Mouse (Mus musculus): Measurements from ENCODE around the gene Bhlhe40.

The Bhlhe40 gene

DNA sequence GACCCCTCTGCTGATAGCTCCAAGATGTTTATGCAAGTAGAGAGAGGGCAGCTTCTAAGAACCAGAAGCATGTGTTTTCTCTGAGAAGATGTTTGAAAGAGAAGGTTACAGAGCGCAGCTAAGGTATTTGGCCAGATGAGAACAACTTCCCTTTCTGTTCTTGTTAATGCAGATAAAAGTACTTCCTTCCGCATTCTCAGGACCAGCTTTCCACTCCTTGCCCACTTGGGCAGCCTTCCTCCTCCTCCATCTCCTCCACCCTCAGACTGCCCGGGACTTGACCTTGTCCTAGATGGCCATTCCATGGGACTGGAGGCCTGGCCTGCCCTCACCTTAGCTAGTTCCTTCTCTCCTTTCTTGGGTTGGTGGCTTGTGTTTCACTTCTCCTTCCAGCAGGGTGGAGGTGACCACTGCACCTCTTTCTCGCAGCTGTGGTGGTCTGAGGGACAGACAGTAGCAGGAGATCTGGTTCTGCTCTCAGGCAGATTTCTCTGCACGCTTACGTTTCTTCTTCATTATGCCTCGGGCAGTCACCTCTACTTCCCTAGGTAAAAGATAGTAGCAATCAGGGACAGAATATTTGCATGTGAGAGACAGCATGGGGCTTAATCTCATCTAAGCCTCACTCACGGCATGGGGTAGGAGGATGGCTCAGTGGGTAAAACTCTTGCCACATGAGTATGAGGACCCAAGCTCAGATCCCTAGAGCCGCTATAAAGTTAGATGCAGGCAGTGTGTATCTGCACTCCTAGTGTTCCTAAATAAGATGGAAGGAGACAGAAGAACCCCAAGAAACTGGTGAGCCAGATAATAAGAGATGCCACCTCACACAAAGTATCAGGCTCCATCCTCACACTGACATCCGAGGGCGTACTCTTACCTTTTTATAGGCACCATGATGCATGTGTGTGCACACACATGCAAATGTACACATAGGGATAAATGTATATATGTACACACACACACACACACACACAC is 35.7 kb downstream of the Bhlhe40 start:
- no peak for DNase-seq

DNA sequence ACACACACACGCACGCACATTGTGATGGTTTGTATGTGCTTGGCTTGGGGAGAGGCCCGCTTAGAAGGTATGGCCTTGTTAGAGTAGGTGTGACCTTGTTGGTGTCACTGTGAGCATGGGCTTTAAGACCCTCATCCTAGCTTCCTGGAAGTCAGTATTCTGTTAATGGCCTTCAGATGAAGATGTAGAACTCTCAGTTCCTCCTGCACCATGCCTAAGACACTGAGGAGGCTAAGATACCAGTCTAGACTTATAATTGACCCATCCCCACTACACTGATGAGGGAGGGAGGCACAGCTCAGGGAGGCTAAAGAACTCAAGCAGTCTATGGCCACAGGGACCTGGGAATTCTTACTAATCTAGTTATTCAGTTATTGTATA is 36.4 kb downstream of the Bhlhe40 start:
- DNase-seq, result no peak

GRCm38 (mm10) chr6:108697345-108697744 is 36.9 kb downstream of the Bhlhe40 start:
- no peak for DNase-seq

DNA sequence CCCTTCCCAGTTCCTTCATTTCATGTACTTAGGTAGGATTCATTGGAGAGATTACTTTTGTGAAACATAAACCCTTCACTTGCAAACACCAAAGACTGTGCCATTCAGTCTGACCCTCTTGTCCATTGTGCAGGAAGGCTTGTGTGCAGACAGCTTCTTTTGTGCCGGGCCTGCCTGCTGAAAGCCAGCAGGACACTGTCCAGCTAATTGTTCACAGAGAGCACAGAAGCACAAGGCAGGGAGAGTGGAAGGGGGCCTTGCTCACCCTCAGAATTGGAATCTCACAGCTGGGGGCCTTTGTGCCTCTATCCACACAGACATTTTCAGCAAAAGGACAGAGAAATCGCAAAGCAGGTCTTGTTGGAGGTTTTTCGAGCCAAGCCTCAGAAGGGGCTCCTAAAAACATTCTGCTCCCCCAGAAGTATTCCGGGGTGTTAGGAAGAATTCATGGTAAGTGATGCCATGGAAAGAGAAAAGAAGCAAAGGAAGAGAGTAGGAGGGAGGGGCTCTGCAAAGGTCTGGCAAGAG is 38.0 kb downstream of the Bhlhe40 start:
- no peak for DNase-seq

DNA sequence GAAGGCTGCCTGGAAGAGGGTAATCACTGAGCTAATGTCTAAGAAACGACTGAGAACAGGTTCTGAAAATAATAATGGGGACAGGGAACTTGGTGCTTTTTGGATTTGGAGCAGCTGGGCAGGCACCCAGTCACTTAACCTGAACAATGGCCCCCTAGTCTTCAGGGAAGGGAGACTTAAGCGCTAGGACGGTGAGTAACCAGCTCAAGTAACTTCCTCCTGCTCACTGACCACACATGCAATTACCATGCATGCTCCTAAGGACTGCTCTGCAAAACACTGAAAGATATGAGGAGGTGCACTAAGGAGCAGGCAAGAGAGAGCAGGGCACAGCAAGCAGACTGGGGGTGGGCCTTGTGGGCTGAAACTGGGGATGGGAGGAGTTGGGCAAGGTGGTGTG is 39.2 kb downstream of the Bhlhe40 start:
- no peak for DNase-seq

DNA sequence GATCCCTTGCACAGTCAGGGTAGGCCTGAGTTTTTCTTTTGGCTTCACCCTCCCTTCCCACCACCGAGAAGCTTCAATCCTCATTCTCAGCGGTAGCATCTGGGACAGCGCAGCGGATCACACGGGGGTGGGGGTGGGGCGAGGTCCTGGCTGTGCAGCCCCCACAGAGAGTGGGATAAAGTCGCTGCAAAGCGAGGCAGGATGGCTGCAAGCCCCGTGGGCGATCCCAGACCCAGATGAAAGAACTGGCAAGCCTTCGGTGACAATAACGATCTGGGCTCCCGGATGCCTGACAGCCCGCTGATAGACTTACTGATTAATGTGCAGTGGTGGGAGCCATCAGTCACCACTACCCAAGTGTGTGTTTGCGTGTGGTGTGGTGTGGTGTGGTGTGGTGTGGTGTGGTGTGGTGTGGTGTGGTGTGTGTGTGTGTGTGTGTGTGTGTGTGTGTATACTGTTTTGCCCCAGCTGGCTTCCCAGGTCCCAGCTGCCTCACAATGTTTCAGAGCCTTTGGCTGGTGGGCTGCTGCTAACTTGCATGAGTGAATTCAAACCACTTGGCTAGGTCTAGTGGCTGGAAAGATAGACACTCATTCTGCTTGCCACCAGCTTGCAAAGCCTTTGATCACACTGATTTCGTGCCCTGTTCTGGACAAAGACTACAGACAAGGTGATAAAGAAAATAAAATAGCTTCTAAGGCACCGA is 40.4 kb downstream of the Bhlhe40 start:
- DNase-seq, result no peak

- DNase-seq, result no peak
These were observed 42.2 kb downstream of the Bhlhe40 start for GRCm38 (mm10) chr6:108702648-108703047.

- DNase-seq, result no peak
These were observed 42.7 kb downstream of the Bhlhe40 start for GRCm38 (mm10) chr6:108703085-108703484.

- no peak for DNase-seq
These were observed 44.1 kb downstream of the Bhlhe40 start for GRCm38 (mm10) chr6:108704316-108705080.

- no peak for DNase-seq
These were observed 45.5 kb downstream of the Bhlhe40 start for GRCm38 (mm10) chr6:108705957-108706356.

DNA sequence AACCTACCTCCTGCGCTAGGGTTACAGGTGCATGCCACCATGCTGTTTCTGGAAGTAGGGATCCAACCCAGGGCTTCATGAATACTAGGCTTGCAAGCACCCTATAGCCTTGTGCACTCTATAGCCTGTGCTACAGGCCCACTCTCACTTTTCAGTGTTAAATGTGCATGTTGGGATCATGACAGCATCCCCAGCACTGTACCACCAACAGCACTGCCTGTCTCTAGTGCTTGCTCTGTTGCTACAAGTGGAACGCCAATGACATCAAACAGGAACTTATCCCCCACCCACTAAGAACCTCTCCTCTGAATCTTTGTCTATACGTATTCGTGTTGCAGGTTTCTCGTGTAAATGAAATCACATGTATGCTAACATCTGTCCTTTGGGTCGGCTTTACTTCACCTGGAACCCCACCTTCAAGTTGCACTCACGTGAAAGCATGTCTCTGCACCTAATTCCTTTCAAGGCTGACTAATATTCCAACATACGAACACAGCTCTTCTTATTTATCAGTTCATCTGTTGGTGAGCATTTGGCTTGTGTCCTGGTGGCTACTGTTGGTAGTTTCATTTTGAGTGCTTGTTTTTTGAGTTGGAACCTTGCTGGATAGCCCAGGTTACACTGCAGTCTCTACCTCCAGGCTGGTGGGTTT is 46.7 kb downstream of the Bhlhe40 start:
- DNase-seq, result no peak

DNA sequence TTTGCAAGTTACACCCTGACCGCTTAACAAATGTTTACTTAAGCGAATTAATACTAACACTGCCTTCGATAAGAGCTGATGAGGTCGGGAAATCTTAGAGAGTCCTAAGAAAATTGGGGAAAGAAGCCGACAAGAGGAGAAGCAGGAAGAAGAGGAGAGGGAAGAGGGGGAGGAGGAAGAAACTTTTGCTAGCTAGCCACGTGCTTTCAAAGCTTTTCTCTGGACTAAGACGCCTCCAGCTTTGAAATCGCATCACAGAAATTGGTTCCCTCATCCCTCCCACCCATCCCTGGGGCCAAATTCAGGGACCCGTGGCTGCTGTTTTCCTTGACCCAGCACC is 48.7 kb downstream of the Bhlhe40 start:
- no peak for DNase-seq

DNA sequence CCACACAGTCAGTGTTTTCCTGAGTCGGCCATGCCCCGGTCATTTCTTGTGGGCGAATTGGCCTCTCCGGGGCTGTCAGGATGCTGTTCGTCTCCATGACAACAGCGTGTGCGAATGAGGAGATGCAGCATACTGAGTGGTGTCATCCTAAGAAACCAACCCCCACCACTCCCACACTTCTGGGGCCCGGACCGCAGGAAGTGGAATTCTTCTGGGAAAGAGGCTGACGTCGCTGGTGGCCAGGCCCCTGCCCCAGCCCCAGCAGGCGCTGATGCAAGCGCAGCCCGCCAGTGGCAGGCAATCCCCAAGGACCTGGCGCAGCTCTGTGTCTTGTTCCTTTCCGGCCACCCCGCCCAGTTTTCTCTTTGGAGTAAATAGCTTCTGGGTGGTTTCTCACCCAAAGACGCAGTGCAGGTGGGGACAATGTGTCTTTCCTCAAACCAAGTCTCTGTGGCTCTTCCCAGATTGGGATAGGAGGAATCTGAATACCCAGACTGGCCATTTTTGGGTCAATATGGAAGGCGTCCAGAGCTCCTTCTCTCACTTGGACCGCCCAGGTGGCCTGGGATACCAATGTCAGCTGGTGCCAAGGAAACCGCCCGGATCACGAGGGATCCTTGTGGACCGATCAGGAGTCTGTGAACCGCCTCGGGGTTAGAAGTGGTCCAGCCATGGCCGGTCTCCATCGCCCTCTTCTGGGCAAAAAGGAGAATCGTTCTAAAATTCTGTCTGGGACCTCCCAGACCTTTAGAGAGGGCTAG is 49.2 kb downstream of the Bhlhe40 start:
- peak; percentile 90 to 94 for DNase-seq

DNA sequence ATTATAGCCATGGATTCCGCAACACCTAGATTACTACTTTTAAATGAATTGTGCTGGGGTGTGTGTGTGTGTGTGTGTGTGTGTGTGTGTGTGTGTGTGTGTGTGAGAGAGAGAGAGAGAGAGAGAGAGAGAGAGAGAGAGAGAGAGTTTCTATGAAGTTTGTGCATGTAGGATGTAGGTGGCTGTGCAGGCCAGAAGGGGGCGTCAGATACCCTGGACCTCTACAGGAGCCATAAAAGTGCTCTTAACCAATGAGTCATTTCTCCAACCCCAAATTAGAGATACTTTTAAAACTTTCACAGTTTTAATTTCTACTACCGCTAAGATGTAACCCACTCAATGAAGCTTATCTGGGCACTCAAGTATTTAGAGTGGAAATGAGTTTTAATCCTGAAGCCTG is 50.2 kb downstream of the Bhlhe40 start:
- peak in 1 of 2 experiments; percentile 25 for DNase-seq

- DNase-seq, result no peak
These were observed 50.9 kb downstream of the Bhlhe40 start for GRCm38 (mm10) chr6:108711192-108711964.

- no peak for DNase-seq
These were observed 51.7 kb downstream of the Bhlhe40 start for GRCm38 (mm10) chr6:108712148-108712547.

DNA sequence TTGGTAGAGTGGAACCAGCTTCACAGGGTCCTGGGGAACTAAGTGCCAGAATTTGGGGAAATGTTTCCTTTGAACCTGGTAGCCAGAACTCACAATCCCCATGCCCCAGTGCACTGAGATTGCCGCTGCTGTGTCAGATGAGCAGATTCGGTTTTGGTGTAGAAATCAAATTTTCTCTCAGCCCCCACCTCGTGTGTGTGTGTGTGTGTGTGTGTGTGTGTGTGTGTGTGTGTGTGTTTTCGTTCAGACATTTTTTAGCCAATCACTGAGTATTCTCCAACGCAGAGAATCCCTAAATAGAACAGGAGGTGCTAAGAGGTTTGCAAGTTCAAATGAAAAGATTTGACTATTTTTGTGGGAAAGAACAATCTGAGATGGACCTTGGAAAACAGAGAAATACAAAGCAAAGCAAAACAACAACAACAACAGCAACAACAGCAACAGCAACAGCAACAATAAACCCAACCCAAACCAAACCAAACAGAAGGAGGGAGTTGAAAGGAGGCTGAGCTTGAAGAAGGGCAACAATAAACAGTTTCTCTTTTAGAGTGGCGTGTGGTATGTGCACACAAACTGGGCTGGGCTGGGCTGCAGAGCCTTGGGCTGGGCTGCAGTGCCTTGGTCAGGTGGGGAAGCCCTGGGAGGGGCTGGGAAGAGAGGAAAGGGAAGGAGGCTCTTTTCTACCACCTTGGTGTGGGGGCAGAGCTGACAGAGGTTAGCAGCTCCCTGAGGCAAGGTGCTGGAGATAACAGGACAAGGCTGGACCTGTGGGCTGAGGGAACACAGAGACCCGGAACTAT is 52.9 kb downstream of the Bhlhe40 start:
- no peak for DNase-seq

Measured in kidney, postnatal 36 days (tissue).